Mouse (Mus musculus): ENCODE measurements around the gene Lrrc25.

DNA sequence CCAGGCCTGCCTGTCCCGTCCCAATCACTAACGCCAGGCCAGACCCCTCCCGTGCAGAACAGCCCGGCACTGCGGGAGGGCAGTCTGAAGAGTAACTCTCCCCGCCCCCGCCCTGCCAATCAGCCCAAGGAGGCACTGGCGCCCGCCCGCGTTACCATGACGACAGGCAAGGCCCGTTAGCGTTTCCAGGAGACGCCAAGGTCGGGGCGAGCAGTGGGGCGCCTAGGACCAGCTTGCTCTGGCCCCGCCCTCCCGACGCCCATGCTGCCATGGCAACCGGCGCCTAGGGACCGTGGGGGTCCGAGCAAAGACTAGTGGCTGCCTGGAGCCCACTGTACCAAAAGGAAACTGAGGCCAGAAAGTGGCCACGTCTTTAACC, 14.7 kb upstream of the Lrrc25 start:
- no peak for TF ChIP-seq POLR2A (IDR thresholded peaks at IDR 0.05; ENCODE audit: control insufficient read depth, low read depth, low read length)
- TF ChIP-seq CTCF (IDR thresholded peaks at IDR 0.05; ENCODE audit: control insufficient read depth, insufficient read depth, insufficient replicate concordance, low read depth, low read length): no peak

All from testis, adult 2 months (tissue).